Mouse (Mus musculus): Measurements from ENCODE around the gene Cdc42bpg. TPM values are rescaled to one million over a fixed set of nuclear protein-coding genes. Genes with fewer than 3 reads are reported as not detected.

Cdc42bpg gene
- polyA plus RNA-seq, 2 experiments = 0.32 to 2.1 TPM

DNA sequence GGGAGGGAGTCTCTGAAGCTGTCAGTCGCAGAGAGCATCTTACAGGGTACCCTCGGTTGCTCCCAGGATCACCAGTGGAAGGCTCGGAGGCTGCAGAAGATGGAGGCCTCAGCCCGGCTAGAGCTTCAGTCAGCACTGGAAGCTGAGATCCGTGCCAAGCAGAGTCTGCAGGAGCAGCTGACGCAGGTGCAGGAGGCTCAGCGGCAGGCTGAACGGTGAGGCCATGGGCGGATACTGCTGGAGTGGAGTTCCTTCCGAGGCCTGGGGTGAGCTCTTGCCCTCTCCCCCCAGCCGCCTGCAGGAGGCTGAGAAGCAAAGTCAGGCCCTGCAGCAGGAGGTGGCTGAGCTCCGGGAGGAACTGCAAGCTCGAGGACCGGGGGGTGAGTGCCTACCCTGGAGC, 9.3 kb downstream of the Cdc42bpg start:
- Histone ChIP-seq H3K9me3 (ENCODE audit: control insufficient read depth, low read length) (no peaks in the 10 kb centered on the region), H3K27ac (no peak overlapping the region), H3K4me3 (ENCODE audit: insufficient read depth in 1 of 2, low read depth in 2 of 2, low read length in 2 of 2) (no peak overlapping the region), H3K4me2 (ENCODE audit: low read depth) (no peak overlapping the region), H3K9ac (replicated peaks) (no peak overlapping the region), H3K36me3 (replicated peaks; ENCODE audit: control insufficient read depth, insufficient read depth, low read depth) (peaks cover 3% of the 10 kb centered on the region; the same call in 1 of the 2 replicates), H3K4me1 (replicated peaks; ENCODE audit: control insufficient read depth in 2 of 2, insufficient read depth in 2 of 2, low read length in 1 of 2) (no peaks in the 10 kb centered on the region), H3K27me3 (ENCODE audit: control insufficient read depth, insufficient read depth, low read length) (no peaks in the 10 kb centered on the region)
- TF ChIP-seq CTCF (IDR thresholded peaks at IDR 0.05; ENCODE audit: low read depth) (no peak), EP300 (IDR thresholded peaks at IDR 0.05; ENCODE audit: low read depth) (no peak)
- DNase-seq (ENCODE audit: low read depth in 3 of 3, low spot score in 3 of 3) = no peak
- no peak for ATAC-seq (ENCODE audit: insufficient read depth)
- 74% methylated on average over 14 of the region's 14 CpGs for WGBS (ENCODE audit: insufficient replicate concordance)

DNA sequence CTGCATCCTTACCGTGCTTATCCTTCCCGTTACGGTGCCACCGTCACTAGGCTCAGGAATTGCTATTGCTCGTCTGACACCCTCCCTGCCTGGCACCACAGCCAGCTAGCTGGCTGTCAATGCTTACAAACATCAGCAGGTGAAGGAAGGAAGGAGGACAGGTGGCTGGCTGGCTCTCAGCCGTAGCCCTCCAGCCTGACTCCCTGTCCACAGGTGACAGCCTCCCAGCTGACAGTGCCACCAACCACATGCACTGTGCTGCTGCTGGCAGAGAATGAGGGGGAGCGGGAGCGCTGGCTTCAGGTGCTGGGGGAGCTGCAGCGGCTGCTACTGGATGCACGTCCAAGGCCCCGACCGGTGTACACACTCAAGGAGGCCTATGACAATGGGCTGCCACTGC, 11.9 kb downstream of the Cdc42bpg start:
- 84% methylated on average over 12 of the region's 12 CpGs for WGBS (ENCODE audit: insufficient replicate concordance)
- no peak overlapping the region for H3K9ac ChIP-seq (replicated peaks)
- H3K27me3 ChIP-seq (ENCODE audit: control insufficient read depth, insufficient read depth, low read length) = no peaks in the 10 kb centered on the region
- no peak for ATAC-seq (ENCODE audit: insufficient read depth)
- no peak overlapping the region for H3K4me3 ChIP-seq (ENCODE audit: insufficient read depth in 1 of 2, low read depth in 2 of 2, low read length in 2 of 2)
- no peak for TF ChIP-seq EP300 (IDR thresholded peaks at IDR 0.05; ENCODE audit: low read depth)
- TF ChIP-seq CTCF (IDR thresholded peaks at IDR 0.05; ENCODE audit: low read depth) = no peak
- H3K4me2 ChIP-seq (ENCODE audit: low read depth) = no peak overlapping the region
- no peaks in the 10 kb centered on the region for H3K9me3 ChIP-seq (ENCODE audit: control insufficient read depth, low read length)
- H3K4me1 ChIP-seq (replicated peaks; ENCODE audit: control insufficient read depth in 2 of 2, insufficient read depth in 2 of 2, low read length in 1 of 2) = no peaks in the 10 kb centered on the region
- H3K27ac ChIP-seq = no peak overlapping the region
- peaks cover 3% of the 10 kb centered on the region; the same call in 1 of the 2 replicates for H3K36me3 ChIP-seq (replicated peaks; ENCODE audit: control insufficient read depth, insufficient read depth, low read depth)
- DNase-seq (ENCODE audit: low read depth in 3 of 3, low spot score in 3 of 3) = no peak

DNA sequence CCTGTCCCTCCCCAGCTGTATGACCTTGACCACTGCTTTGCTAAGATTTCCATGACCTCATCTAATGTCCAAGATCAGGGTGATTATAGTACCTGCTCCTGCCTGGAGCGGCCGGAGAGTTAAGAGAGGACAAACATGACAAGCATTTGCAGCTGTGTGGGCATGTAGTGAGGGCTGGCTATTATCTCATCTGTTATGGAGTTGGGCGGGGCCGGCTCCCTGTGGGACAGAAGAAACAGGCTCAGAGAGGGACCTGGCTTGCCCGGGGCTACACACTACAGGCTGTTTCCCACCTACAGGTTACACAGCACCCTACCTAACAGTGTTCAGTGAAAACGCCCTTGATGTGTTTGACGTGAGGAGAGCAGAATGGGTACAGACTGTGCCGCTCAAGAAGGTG, 15.1 kb downstream of the Cdc42bpg start:
- Histone ChIP-seq H3K27ac (no peak overlapping the region), H3K4me3 (ENCODE audit: insufficient read depth in 1 of 2, low read depth in 2 of 2, low read length in 2 of 2) (no peak overlapping the region), H3K9ac (replicated peaks) (no peak overlapping the region), H3K36me3 (replicated peaks; ENCODE audit: control insufficient read depth, insufficient read depth, low read depth) (peaks cover 3% of the 10 kb centered on the region; the same call in 1 of the 2 replicates), H3K9me3 (ENCODE audit: control insufficient read depth, low read length) (no peaks in the 10 kb centered on the region), H3K4me1 (replicated peaks; ENCODE audit: control insufficient read depth in 2 of 2, insufficient read depth in 2 of 2, low read length in 1 of 2) (no peaks in the 10 kb centered on the region), H3K27me3 (ENCODE audit: control insufficient read depth, insufficient read depth, low read length) (no peaks in the 10 kb centered on the region), H3K4me2 (ENCODE audit: low read depth) (no peak overlapping the region)
- DNase-seq (ENCODE audit: low read depth in 3 of 3, low spot score in 3 of 3) (no peak), ATAC-seq (ENCODE audit: insufficient read depth) (no peak)
- 60% methylated on average over 8 of the region's 8 CpGs for WGBS (ENCODE audit: insufficient replicate concordance)
- no peak for TF ChIP-seq CTCF (IDR thresholded peaks at IDR 0.05; ENCODE audit: low read depth)
- no peak for TF ChIP-seq EP300 (IDR thresholded peaks at IDR 0.05; ENCODE audit: low read depth)

GRCm38 (mm10) chr19:6321786-6322621, 15.7 kb downstream of the Cdc42bpg start:
- Histone ChIP-seq H3K27ac (no peak overlapping the region), H3K9me3 (ENCODE audit: control insufficient read depth, low read length) (no peaks in the 10 kb centered on the region), H3K4me2 (ENCODE audit: low read depth) (no peak overlapping the region), H3K4me1 (replicated peaks; ENCODE audit: control insufficient read depth in 2 of 2, insufficient read depth in 2 of 2, low read length in 1 of 2) (no peaks in the 10 kb centered on the region), H3K36me3 (replicated peaks; ENCODE audit: control insufficient read depth, insufficient read depth, low read depth) (no peaks in the 10 kb centered on the region), H3K27me3 (ENCODE audit: control insufficient read depth, insufficient read depth, low read length) (no peaks in the 10 kb centered on the region), H3K9ac (replicated peaks) (no peak overlapping the region), H3K4me3 (ENCODE audit: insufficient read depth in 1 of 2, low read depth in 2 of 2, low read length in 2 of 2) (no peak overlapping the region)
- ATAC-seq (ENCODE audit: insufficient read depth) (no peak), DNase-seq (ENCODE audit: low read depth in 3 of 3, low spot score in 3 of 3) (no peak)
- TF ChIP-seq EP300 (IDR thresholded peaks at IDR 0.05; ENCODE audit: low read depth) (no peak), CTCF (IDR thresholded peaks at IDR 0.05; ENCODE audit: low read depth) (no peak)
- 78% methylated on average over 33 of the region's 33 CpGs for WGBS (ENCODE audit: insufficient replicate concordance)

- WGBS (ENCODE audit: insufficient replicate concordance) = 72% methylated on average over 9 of the region's 9 CpGs
- no peak overlapping the region for H3K4me3 ChIP-seq (ENCODE audit: insufficient read depth in 1 of 2, low read depth in 2 of 2, low read length in 2 of 2)
These were observed 18.5 kb downstream of the Cdc42bpg start for GRCm38 (mm10) chr19:6324751-6325150.

More at GRCm38 (mm10) chr19:6324751-6325150, 18.5 kb downstream of the Cdc42bpg start:
- Histone ChIP-seq H3K4me2 (ENCODE audit: low read depth) (no peak overlapping the region), H3K9me3 (ENCODE audit: control insufficient read depth, low read length) (no peaks in the 10 kb centered on the region), H3K9ac (replicated peaks) (no peak overlapping the region), H3K36me3 (replicated peaks; ENCODE audit: control insufficient read depth, insufficient read depth, low read depth) (no peaks in the 10 kb centered on the region), H3K27ac (no peak overlapping the region), H3K27me3 (ENCODE audit: control insufficient read depth, insufficient read depth, low read length) (no peaks in the 10 kb centered on the region), H3K4me1 (replicated peaks; ENCODE audit: control insufficient read depth in 2 of 2, insufficient read depth in 2 of 2, low read length in 1 of 2) (no peaks in the 10 kb centered on the region)
- no peak for ATAC-seq (ENCODE audit: insufficient read depth)
- TF ChIP-seq EP300 (IDR thresholded peaks at IDR 0.05; ENCODE audit: low read depth) = no peak
- TF ChIP-seq CTCF (IDR thresholded peaks at IDR 0.05; ENCODE audit: low read depth) = no peak
- no peak for DNase-seq (ENCODE audit: low read depth in 3 of 3, low spot score in 3 of 3)
